Mouse (Mus musculus) embryonic fibroblast, embryonic 13.5 days (primary cell): ENCODE data around the gene Plekhf1.

ENCODE experiments used
- CTCF ChIP-seq: IDR thresholded peaks from 2 replicates; pipeline ENCODE4 v1.5.1; 2011; ENCODE audit warnings: mild to moderate bottlenecking, control low read depth, low read length, moderate library complexity, borderline replicate concordance; ENCODE audit not compliant: insufficient read depth
- POLR2A ChIP-seq: IDR thresholded peaks from 2 replicates; pipeline ENCODE4 v1.6.1; 2011; ENCODE audit warnings: low read depth, mild to moderate bottlenecking, control low read depth, low read length, moderate library complexity

DNA sequence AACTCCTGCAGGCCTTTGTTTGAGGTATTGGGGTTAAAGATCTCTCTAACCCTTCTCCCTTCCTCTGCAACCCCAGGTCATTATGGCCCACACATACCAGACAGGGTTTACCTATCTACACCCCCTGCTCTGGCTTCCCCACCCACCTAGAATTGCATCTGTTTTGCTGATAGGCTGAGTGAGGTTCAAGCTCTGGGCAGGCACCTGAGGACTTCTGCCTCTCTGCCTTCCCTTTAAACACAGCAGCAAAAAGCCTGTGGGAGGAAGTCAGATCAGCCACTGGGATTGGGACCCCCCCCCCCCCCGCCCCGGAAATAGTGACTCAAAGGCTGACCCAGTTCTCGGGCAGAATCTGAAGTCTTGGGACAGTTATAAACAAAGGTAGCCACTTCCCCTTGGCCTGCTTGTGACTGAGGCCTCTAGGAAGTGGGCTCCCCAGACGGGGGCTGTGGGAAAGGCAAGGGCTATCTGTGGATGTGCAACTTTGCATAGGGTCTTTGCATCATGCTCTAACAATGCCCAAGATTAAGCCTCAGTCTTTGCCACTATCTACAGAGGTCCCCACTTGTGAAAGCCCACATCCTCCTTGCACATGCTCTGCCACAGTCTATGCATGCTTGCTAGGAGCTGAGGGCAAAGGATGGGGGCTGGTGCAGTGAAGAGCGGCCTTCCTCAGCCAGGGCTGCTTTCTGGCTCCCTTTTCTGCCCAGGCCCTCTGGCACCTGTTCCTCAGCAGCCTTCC lies 13.2 kb downstream of the Plekhf1 start:
- TF ChIP-seq CTCF (no peak), POLR2A (no peak)
